Mouse (Mus musculus) hindbrain, postnatal 0 days (tissue): ENCODE measurements at regions not wholly inside any gene's neighbourhood (a gene's known extent, or its start where the extent isn't known, plus 50 kb on each side); places are given as distances from the start of the nearest gene placed in this dataset.

Experiments used
- ATAC-seq: fragments of 200-750 bp; cut with Nextera tagmentation; 2 replicates; pipeline ENCODE4 v1.8.0; 2017; ENCODE audit warnings: mild to moderate bottlenecking, moderate TSS enrichment, moderate library complexity
- DNase-seq: peaks from one replicate; pipeline ENCODE4 v3.0.0-alpha.2; 2015; ENCODE audit warnings: low spot score
- H3K27ac ChIP-seq: fragments of 300-500 bp; sonication (generic); 2 replicates; pipeline ENCODE4 v1.5.1; 2014; ENCODE audit warnings: mild to moderate bottlenecking
- H3K27me3 ChIP-seq: fragments of 300-500 bp; sonication (generic); 2 replicates; pipeline ENCODE4 v1.6.1; 2014; ENCODE audit warnings: low read length, mixed read lengths; ENCODE audit not compliant: insufficient read depth
- H3K36me3 ChIP-seq: fragments of 300-500 bp; sonication (generic); 2 replicates; pipeline ENCODE4 v1.6.1; 2014; ENCODE audit warnings: low read length, mixed read lengths; ENCODE audit not compliant: insufficient read depth
- H3K4me1 ChIP-seq: fragments of 300-500 bp; sonication (generic); 2 replicates; pipeline ENCODE4 v1.6.1; 2014; ENCODE audit warnings: antibody characterized with exemption, low read length, mixed read lengths; ENCODE audit not compliant: insufficient read depth
- H3K4me2 ChIP-seq: fragments of 300-500 bp; sonication (generic); 2 replicates; pipeline ENCODE4 v1.6.1; 2014; ENCODE audit warnings: low read depth, mild to moderate bottlenecking, low read length, moderate library complexity, mixed read lengths
- H3K4me3 ChIP-seq: fragments of 300-500 bp; sonication (generic); 2 replicates; pipeline ENCODE4 v1.5.1; 2014; ENCODE audit warnings: low read length
- H3K9ac ChIP-seq: fragments of 300-500 bp; sonication (generic); replicated peaks from 2 replicates; pipeline ENCODE4 v1.6.1; 2014; ENCODE audit warnings: mild to moderate bottlenecking, low read length, moderate library complexity, mixed read lengths
- H3K9me3 ChIP-seq: fragments of 300-500 bp; sonication (generic); 2 replicates; pipeline ENCODE4 v1.6.1; 2016; ENCODE audit warnings: low read length, mixed read lengths
- CTCF ChIP-seq: IDR thresholded peaks from 2 replicates; pipeline ENCODE4 v1.5.1; 2016; ENCODE audit warnings: antibody characterized with exemption, control low read depth, low read depth
- WGBS: fragments of 180-500 bp; shearing (Covaris S2); extraction: QIAGEN DNeasy Blood & Tissue Kit; methylation state at CpG from one replicate; pipeline ENCODE4 v1.1.7; 2014; 5-methylcytosine and 5-hydroxymethylcytosine counted together

DNA sequence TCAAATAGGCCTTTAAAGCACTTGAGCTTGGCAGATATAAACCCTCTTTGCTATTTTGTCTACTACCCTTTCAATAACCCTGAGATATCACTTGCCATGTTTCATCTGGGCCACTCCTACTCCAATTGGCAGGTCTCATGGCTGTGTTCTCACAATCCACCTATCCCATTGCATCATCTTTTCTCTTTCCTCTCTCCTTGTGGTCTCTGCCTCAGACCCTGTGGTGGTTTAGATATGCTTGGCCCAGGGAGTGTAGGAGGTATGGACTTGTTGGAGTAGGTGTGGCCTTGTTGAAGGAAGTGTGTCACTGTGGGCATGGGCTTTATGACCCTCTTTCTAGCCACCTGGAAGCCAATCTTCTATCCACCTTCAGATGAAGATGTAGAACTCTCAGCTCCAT is 61.5 kb upstream of the Armc2 start:
- no peak overlapping the region for H3K4me2 ChIP-seq
- H3K9ac ChIP-seq: no peak overlapping the region
- no peaks in the 10 kb centered on the region for H3K4me1 ChIP-seq
- H3K9me3 ChIP-seq: no peaks in the 10 kb centered on the region
- no peak for TF ChIP-seq CTCF
- no peak overlapping the region for H3K4me3 ChIP-seq
- no peaks in the 10 kb centered on the region for H3K36me3 ChIP-seq
- no peaks in the 10 kb centered on the region for H3K27me3 ChIP-seq
- DNase-seq (no peak), ATAC-seq (no peak)
- H3K27ac ChIP-seq: no peak overlapping the region

DNA sequence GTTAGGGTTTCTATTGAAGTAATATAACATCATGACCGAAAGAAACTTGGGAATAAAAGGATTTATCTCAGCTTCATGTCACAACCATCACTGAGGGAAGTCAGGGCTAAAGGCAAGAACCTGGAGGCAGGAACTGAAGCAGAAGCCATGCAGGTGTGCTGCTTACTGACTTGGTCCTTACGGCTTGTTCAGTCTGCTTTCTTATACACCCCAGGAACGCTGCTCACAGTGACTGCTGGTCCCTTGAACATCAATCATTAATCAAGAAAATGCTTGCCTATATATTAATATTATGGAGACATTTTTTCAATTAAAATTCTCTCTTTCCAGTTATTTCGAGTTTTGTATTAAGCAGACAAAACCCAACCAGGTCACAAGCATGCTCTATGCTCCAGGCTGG is 58.5 kb upstream of the Armc2 start:
- H3K27ac ChIP-seq: no peak overlapping the region
- 73% methylated on average over 4 of the region's 4 CpGs for WGBS
- H3K9ac ChIP-seq: no peak overlapping the region
- H3K9me3 ChIP-seq: no peaks in the 10 kb centered on the region
- no peak overlapping the region for H3K4me3 ChIP-seq
- no peaks in the 10 kb centered on the region for H3K27me3 ChIP-seq
- H3K4me2 ChIP-seq: no peak overlapping the region
- DNase-seq (no peak), ATAC-seq (no peak)
- TF ChIP-seq CTCF: no peak
- no peaks in the 10 kb centered on the region for H3K36me3 ChIP-seq
- no peaks in the 10 kb centered on the region for H3K4me1 ChIP-seq

DNA sequence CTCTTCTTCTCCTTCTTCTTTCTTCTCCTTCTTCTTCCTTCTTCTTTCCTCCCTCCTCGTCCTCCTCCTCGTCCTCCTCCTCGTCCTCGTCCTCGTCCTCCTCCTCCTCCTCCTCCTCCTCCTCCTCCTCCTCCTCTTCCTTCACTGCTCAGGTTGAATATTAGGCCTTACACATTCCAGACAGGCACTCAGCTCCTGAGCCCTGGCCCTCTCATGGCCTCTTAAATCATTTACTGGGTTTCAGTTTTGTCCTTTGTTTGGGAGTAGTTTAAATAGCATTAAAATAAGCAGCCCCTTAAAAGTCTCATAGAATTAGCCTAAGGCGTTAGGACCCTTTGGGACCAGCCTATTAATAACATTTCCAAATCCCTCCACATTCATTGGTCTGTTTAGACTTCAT is 57.3 kb upstream of the Armc2 start:
- Histone ChIP-seq H3K4me3 (no peak overlapping the region), H3K4me2 (no peak overlapping the region), H3K27me3 (no peaks in the 10 kb centered on the region), H3K36me3 (no peaks in the 10 kb centered on the region), H3K27ac (no peak overlapping the region), H3K9ac (no peak overlapping the region), H3K4me1 (no peaks in the 10 kb centered on the region), H3K9me3 (no peaks in the 10 kb centered on the region)
- DNase-seq: no peak
- ATAC-seq: no peak
- no peak for TF ChIP-seq CTCF
- 96% methylated on average over 5 of the region's 6 CpGs for whole genome bisulfite sequencing

DNA sequence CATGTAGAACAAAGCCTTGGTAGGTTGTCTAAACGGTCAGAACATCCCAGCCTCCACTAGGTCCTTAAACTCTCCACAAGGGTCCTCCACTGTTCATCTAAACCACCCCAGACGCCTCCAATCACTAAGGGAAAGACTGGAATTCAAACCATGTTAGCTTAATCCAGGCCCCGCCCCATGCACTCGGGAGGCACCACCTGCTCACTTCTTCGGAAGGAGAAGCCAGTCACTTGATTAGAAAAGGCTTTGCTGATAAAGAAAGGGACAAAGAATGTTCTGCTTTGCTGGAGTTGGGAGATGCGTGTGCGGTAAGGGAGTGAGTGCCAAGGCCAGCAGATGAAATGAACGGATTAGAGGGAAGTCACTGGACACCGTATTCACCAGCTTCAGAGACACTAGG is 54.5 kb upstream of the Armc2 start:
- no peaks in the 10 kb centered on the region for H3K9me3 ChIP-seq
- TF ChIP-seq CTCF: no peak
- no peak for DNase-seq
- no peaks in the 10 kb centered on the region for H3K36me3 ChIP-seq
- no peak overlapping the region for H3K9ac ChIP-seq
- ATAC-seq: no peak
- no peak overlapping the region for H3K4me2 ChIP-seq
- no peaks in the 10 kb centered on the region for H3K4me1 ChIP-seq
- no peak overlapping the region for H3K27ac ChIP-seq
- no peaks in the 10 kb centered on the region for H3K27me3 ChIP-seq
- 36% methylated on average over 9 of the region's 9 CpGs for WGBS
- no peak overlapping the region for H3K4me3 ChIP-seq

DNA sequence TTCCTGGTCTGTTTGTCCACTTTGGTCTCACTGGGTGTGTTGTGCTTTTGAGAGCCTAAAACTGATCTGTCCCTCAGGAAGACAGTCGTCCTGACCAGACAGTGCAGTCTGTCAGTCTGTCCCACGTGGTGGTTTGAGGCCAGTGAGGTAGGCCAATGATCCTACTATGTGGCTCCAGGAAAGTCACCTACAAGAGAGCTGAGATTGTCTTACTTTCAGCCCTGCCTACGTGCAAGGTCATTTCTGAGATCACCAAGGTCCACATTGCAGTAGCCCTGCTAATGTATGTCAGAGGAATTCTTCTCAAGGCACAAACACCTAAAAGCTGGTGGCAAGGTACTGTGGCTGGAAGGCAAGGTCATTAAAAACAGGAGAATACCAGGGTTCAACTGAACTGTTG is 53.9 kb upstream of the Armc2 start:
- Histone ChIP-seq H3K9ac (no peak overlapping the region), H3K9me3 (no peaks in the 10 kb centered on the region), H3K4me1 (no peaks in the 10 kb centered on the region), H3K36me3 (no peaks in the 10 kb centered on the region), H3K4me2 (no peak overlapping the region), H3K27me3 (no peaks in the 10 kb centered on the region), H3K27ac (no peak overlapping the region), H3K4me3 (no peak overlapping the region)
- no peak for TF ChIP-seq CTCF
- WGBS: 56% methylated on average over 3 of the region's 3 CpGs
- ATAC-seq: no peak
- no peak for DNase-seq

DNA sequence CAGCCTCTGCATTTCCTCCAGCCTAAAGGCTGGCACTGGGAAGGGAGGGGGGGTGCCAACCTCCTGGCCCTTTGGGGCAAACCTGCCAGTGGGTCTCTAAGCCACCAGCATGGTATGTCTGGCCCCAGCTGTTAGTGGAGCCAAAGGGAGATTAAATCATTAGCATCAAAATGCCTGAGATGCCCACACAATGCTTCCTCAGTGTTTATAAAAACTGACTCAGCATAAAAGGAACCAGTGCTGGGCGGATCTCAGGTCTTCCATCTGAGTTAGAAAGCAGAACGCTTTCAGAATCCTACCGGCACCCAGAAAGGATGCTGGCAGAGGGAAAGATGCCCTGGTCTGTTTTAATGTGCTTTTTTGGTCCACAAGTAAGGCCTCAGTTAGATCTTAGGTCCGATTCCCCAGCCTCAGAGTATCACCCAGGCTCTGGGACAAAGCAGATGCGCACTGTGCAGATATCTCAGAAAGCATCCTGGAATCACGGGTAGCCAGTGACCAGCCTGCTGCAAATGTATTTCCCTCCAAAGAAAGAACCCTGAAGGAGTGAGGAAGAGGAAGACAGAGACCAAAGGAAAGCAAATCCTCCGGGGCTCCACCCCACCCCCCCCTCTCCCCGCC is 53.3 kb upstream of the Armc2 start:
- H3K27me3 ChIP-seq: no peaks in the 10 kb centered on the region
- H3K4me3 ChIP-seq: no peak overlapping the region
- no peak for TF ChIP-seq CTCF
- no peaks in the 10 kb centered on the region for H3K36me3 ChIP-seq
- H3K9ac ChIP-seq: no peak overlapping the region
- WGBS: 16% methylated on average over 8 of the region's 8 CpGs
- 0 out of 2 replicates have a peak overlapping the region, but pooled peaks have one; percentile 3 for H3K4me2 ChIP-seq
- no peaks in the 10 kb centered on the region for H3K4me1 ChIP-seq
- H3K27ac ChIP-seq: no peak overlapping the region
- H3K9me3 ChIP-seq: no peaks in the 10 kb centered on the region
- DNase-seq: peak; percentile 48
- peak; percentile 81 for ATAC-seq

DNA sequence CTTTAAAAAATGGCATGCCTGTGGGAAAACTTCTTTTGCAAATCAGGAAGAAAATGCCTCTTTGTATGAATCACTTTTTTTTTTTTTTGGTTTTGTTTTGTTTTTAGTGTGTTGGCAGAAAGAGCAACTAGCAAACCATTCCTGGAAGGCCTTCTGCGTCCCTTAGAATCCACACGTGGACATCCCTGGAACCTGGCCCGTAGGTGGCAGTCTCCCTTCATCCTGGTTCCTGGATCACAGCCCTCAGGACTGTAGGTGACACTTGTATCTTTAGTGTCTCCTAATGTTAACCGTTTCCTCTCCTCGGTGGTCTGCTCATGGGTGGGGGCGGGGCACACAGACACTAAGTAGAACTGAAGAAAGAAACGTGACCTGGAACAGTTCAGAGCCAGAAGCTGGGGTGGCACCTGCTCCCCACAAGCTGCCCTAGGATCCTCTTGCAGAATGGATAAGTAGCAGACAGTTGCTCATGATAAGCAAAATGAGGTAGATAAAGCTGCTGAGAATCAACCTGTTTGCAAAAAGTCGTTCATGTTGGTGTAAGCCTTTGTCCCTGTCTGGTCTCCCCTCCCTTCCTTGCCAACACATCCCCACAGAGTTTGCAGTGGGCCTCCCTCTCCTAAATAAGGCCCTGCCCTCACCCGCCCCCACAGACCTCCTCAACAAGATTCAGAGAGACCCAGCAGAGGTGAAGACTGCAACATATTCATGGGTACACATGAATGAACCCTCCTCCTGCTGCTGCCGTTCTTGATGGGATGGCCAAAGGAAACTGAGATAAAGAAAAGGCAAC is 52.6 kb upstream of the Armc2 start:
- DNase-seq (peak; percentile 75), ATAC-seq (peak; percentile 54)
- H3K4me1 ChIP-seq: no peaks in the 10 kb centered on the region
- WGBS: 19% methylated on average over 10 of the region's 10 CpGs
- no peak overlapping the region for H3K27ac ChIP-seq
- H3K4me2 ChIP-seq: no peak overlapping the region
- H3K27me3 ChIP-seq: no peaks in the 10 kb centered on the region
- H3K9me3 ChIP-seq: no peaks in the 10 kb centered on the region
- TF ChIP-seq CTCF: peak; percentile 74
- no peak overlapping the region for H3K9ac ChIP-seq
- H3K4me3 ChIP-seq: no peak overlapping the region
- no peaks in the 10 kb centered on the region for H3K36me3 ChIP-seq
